Mouse (Mus musculus): Measurements from ENCODE around the gene Rapgef3. TPM values are rescaled to one million over a fixed set of nuclear protein-coding genes. Genes with fewer than 3 reads are reported as not detected.

Rapgef3 gene
- polyA plus RNA-seq, 1 experiment from 2014 or later = 13.3 TPM

DNA sequence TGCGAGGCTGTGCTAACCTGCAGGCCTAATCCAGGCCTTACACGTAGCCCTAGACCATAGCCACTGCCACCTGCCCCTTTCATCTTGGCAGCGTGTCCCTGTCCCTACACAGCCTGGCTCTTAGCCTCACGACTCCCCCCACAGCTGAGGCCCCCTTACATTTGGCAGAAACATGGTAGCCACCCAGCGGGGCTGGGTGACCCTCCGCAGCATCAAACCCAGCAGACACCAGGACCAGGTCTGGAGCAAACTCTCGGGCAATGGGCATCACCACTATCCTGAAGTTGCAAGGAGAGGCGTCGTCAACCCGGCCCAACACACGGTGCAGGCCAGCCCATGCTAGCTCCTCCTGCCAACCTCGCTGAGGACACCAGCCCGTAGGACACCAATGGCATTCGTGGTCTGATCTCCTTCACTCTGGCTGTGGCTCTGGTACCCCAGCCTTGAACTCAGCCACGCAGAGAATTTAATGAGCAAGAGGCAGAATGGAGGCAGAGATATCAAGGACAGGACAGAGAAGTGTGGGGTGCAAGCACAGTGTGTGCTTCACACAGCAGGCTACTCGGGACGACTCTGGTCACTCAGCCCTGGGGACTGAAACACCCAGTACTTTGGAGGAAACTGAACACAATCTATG is 29.0 kb upstream of the Rapgef3 start:
- 95% methylated on average over 17 of the region's 17 CpGs for WGBS
- peaks cover 8% of the 10 kb centered on the region for H3K36me3 ChIP-seq (ENCODE audit: control insufficient read depth, insufficient read depth)
- no peaks in the 10 kb centered on the region for H3K9me3 ChIP-seq (ENCODE audit: control insufficient read depth, low read length)
- H3K4me3 ChIP-seq (replicated peaks; ENCODE audit: low read length) = no peak overlapping the region
- H3K27ac ChIP-seq (ENCODE audit: low read length) = no peak overlapping the region
- H3K27me3 ChIP-seq (replicated peaks; ENCODE audit: control insufficient read depth, insufficient read depth, low read length) = no peaks in the 10 kb centered on the region
- no peak for ATAC-seq
- peaks cover 2% of the 10 kb centered on the region; the same call in 1 of the 2 replicates for H3K4me1 ChIP-seq (replicated peaks; ENCODE audit: control insufficient read depth, insufficient read depth, low read length)
- no peak overlapping the region for H3K4me2 ChIP-seq (ENCODE audit: low read length)
- no peak overlapping the region for H3K9ac ChIP-seq (replicated peaks; ENCODE audit: low read depth, low read length)

DNA sequence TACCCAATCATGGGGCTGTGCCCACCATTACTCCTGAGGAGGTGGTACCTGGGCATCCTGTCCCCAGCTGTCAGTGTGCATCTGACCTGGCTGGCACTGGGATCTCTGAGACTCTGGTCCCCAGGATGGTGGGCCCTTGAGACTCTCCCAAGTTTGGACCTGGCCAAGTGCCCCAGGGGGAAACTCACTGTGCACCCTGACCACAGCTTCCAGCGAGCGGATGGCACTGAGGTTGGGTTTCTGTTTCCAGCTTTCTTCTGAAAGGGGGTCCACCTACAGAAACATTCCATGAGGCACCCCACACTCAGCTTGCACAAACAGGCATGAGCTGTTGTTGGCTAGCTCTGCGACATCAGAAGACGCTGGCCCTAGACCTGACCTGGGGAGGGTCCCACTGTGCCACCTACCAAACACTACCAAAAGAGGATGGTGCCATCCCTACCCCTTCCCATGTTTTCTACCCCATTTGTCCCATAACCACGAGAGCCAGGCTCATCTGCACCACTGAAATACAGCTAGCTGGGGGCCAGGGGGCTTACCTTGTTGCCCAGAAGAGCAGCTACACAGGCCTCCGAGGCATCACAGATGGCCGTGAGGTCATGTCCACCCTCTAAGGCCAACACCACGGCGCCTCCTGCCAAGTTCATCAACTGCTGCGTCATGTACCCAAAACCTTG is 27.9 kb upstream of the Rapgef3 start:
- WGBS = 98% methylated on average over 10 of the region's 10 CpGs
- H3K4me2 ChIP-seq (ENCODE audit: low read length) = no peak overlapping the region
- 0 out of 2 replicates have a peak, but pooled peaks cover 2% of the 10 kb centered on the region for H3K4me1 ChIP-seq (replicated peaks; ENCODE audit: control insufficient read depth, insufficient read depth, low read length)
- no peaks in the 10 kb centered on the region for H3K9me3 ChIP-seq (ENCODE audit: control insufficient read depth, low read length)
- H3K9ac ChIP-seq (replicated peaks; ENCODE audit: low read depth, low read length) = no peak overlapping the region
- H3K27me3 ChIP-seq (replicated peaks; ENCODE audit: control insufficient read depth, insufficient read depth, low read length) = no peaks in the 10 kb centered on the region
- ATAC-seq = no peak
- peaks cover 13% of the 10 kb centered on the region for H3K36me3 ChIP-seq (ENCODE audit: control insufficient read depth, insufficient read depth)
- H3K4me3 ChIP-seq (replicated peaks; ENCODE audit: low read length) = no peak overlapping the region
- H3K27ac ChIP-seq (ENCODE audit: low read length) = no peak overlapping the region

DNA sequence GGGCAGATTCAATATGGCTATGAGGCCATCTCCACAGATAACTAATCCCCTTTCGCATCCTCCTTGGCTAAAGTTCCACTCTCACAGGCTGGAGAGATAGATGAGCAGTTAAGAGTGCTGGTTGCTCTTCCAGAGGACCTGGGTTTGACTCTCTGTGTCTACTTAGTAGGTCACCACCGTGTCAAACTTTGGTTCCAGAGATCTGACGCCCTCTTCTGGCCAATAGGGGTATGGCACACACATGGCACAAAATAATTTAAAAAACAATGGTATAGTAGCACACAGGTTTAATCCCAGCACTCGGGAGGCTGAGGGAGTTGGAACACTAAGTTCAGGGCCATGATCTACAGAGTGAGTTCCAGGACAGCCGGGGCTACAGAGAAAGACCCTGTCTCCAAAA is 26.5 kb upstream of the Rapgef3 start:
- H3K36me3 ChIP-seq (ENCODE audit: control insufficient read depth, insufficient read depth) = peaks cover 12% of the 10 kb centered on the region

DNA sequence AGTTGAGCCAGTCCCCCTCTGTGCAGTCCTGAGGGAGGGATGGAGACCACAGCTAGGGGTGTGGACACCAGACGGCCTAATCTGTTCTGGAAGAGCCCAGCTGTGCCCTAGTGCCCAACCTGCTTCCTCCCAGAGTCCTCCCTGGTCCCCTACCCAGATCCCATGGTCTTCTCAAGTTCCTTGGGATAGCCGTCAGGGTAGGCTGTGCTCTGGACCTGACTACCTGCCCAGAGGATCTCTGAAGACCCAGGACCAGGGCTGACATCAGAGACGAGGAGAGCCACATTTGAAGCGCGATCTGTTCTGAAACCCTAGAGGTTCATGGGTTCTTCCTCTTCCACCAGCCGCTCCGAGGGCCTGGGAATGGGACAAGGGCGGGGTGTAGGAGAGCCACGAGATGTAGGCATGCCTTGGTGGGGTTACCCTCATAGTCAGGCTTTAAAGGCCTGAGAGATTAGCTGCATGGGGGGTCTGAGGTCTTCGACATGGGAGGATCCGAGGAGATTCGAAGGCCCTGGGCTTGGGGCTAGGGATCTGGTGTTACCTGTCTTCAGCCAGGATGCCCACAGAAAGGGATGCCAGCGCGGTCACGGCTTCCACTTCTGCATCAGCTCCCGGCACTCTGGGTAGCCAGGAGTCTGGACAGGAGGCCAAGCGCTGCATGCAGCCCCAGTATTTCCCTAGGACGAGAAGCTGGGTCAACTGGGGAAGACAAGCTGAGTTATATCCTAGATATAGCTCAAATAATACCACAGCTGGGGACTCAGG is 25.8 kb upstream of the Rapgef3 start:
- peaks cover 8% of the 10 kb centered on the region for H3K4me1 ChIP-seq (replicated peaks; ENCODE audit: control insufficient read depth, insufficient read depth, low read length)
- WGBS = 92% methylated on average over 18 of the region's 18 CpGs
- H3K9ac ChIP-seq (replicated peaks; ENCODE audit: low read depth, low read length) = no peak overlapping the region
- no peak overlapping the region for H3K27ac ChIP-seq (ENCODE audit: low read length)
- no peaks in the 10 kb centered on the region for H3K9me3 ChIP-seq (ENCODE audit: control insufficient read depth, low read length)
- H3K27me3 ChIP-seq (replicated peaks; ENCODE audit: control insufficient read depth, insufficient read depth, low read length) = no peaks in the 10 kb centered on the region
- H3K4me2 ChIP-seq (ENCODE audit: low read length) = no peak overlapping the region
- H3K4me3 ChIP-seq (replicated peaks; ENCODE audit: low read length) = no peak overlapping the region
- ATAC-seq = no peak
- peaks cover 11% of the 10 kb centered on the region for H3K36me3 ChIP-seq (ENCODE audit: control insufficient read depth, insufficient read depth)

More for the DNA sequence above, 26.5 kb upstream of the Rapgef3 start:
- Histone ChIP-seq H3K27me3 (replicated peaks; ENCODE audit: control insufficient read depth, insufficient read depth, low read length) (no peaks in the 10 kb centered on the region), H3K27ac (ENCODE audit: low read length) (no peak overlapping the region), H3K4me1 (replicated peaks; ENCODE audit: control insufficient read depth, insufficient read depth, low read length) (0 out of 2 replicates have a peak, but pooled peaks cover 2% of the 10 kb centered on the region), H3K9ac (replicated peaks; ENCODE audit: low read depth, low read length) (no peak overlapping the region), H3K4me2 (ENCODE audit: low read length) (no peak overlapping the region), H3K4me3 (replicated peaks; ENCODE audit: low read length) (no peak overlapping the region), H3K9me3 (ENCODE audit: control insufficient read depth, low read length) (no peaks in the 10 kb centered on the region)
- 73% methylated on average over 5 of the region's 5 CpGs for WGBS
- no peak for ATAC-seq

DNA sequence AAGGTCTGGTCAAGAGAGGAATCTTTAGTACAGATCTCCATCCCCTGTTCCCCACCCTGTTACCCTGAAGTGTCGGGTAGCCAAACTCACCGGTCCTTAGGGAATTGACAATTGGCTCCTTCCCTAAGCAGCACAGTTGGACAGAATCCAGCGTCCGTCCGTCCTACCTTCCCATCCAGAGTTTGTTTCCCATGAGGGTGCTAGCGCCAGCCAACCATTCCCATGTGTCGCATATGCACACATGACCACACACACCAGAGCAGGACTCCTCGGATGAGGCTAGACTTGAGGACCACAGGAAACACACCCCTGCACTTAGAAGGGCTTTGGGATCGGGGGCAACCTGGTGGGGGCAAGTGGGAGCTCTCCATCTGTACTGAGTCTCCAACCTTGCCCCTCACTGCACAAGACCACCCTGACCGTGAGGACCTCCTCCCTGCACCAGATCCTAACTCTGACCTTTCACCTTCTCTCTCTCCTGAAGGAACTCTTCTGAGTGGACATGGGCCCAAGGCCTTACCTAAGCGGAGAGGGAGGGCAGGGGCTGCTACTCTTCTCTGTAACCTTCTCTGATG is 23.4 kb upstream of the Rapgef3 start:
- ATAC-seq = no peak
- H3K9ac ChIP-seq (replicated peaks; ENCODE audit: low read depth, low read length) = no peak overlapping the region
- 85% methylated on average over 11 of the region's 11 CpGs for WGBS
- H3K4me3 ChIP-seq (replicated peaks; ENCODE audit: low read length) = no peak overlapping the region
- H3K9me3 ChIP-seq (ENCODE audit: control insufficient read depth, low read length) = no peaks in the 10 kb centered on the region
- no peaks in the 10 kb centered on the region for H3K27me3 ChIP-seq (replicated peaks; ENCODE audit: control insufficient read depth, insufficient read depth, low read length)
- peaks cover 11% of the 10 kb centered on the region for H3K36me3 ChIP-seq (ENCODE audit: control insufficient read depth, insufficient read depth)
- H3K4me2 ChIP-seq (ENCODE audit: low read length) = no peak overlapping the region
- no peak overlapping the region for H3K27ac ChIP-seq (ENCODE audit: low read length)
- peaks cover 15% of the 10 kb centered on the region for H3K4me1 ChIP-seq (replicated peaks; ENCODE audit: control insufficient read depth, insufficient read depth, low read length)

DNA sequence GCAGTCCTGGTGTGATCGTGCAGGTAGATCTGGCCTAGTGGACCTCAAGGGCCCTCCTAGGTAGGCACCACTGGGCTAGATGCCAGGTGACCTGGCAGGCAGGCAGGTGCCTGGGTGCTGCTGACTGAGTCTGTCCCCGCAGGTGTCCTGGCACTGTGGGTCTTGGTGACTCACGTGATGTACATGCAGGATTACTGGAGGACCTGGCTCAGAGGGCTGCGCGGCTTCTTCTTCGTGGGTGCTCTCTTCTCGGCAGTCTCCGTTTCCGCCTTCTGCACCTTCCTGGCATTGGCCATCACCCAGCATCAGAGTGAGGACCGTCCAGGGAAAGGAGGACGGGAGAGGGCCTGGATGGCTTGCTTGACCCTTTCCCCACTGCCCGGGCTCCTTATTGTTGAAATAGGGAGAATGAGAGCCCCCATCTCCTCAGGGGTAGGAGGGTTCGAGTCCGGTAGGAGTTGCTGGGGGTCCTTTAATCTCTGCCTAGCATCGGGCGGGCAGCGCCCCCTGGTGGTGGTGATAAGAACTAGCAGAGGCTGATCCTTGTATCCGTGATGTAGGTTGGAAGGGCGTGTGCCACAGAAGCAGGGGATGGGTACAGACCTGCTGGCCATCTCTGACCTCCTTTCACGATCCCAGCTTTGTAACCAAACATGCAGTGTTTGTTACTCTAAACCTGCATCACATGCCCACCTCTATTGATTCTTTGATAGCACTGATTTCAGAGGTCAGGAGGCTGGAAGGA is 22.2 kb upstream of the Rapgef3 start:
- no peak for ATAC-seq
- Histone ChIP-seq H3K27ac (ENCODE audit: low read length) (no peak overlapping the region), H3K4me1 (replicated peaks; ENCODE audit: control insufficient read depth, insufficient read depth, low read length) (peaks cover 20% of the 10 kb centered on the region), H3K36me3 (ENCODE audit: control insufficient read depth, insufficient read depth) (peaks cover 11% of the 10 kb centered on the region), H3K4me3 (replicated peaks; ENCODE audit: low read length) (no peak overlapping the region), H3K4me2 (ENCODE audit: low read length) (no peak overlapping the region), H3K27me3 (replicated peaks; ENCODE audit: control insufficient read depth, insufficient read depth, low read length) (no peaks in the 10 kb centered on the region), H3K9me3 (ENCODE audit: control insufficient read depth, low read length) (no peaks in the 10 kb centered on the region), H3K9ac (replicated peaks; ENCODE audit: low read depth, low read length) (no peak overlapping the region)
- WGBS = 55% methylated on average over 20 of the region's 20 CpGs

DNA sequence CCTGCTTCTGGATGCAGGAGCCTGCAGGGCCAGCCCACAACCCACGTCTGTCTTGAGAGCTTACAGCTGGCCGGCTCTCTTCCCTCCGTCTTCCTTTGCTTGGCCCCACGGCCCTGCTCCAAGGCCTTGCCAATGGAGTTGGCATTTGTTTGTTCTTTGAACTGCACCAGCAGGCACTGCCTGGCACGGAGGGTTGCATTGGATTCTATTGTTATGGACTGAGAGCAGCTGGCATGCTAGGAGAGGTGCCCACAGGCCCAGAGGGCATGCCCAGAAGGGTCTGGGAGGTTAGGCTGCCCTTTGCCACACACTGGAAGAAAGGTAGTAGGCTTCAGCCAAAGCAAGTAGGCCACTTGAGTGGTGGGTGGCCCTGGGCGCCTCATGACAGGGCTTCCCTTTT is 21.0 kb upstream of the Rapgef3 start:
- 32% methylated on average over 6 of the region's 6 CpGs for WGBS
- ATAC-seq = peak; percentile 37
- peak overlapping the region; percentile 60 for H3K27ac ChIP-seq (ENCODE audit: low read length)

DNA sequence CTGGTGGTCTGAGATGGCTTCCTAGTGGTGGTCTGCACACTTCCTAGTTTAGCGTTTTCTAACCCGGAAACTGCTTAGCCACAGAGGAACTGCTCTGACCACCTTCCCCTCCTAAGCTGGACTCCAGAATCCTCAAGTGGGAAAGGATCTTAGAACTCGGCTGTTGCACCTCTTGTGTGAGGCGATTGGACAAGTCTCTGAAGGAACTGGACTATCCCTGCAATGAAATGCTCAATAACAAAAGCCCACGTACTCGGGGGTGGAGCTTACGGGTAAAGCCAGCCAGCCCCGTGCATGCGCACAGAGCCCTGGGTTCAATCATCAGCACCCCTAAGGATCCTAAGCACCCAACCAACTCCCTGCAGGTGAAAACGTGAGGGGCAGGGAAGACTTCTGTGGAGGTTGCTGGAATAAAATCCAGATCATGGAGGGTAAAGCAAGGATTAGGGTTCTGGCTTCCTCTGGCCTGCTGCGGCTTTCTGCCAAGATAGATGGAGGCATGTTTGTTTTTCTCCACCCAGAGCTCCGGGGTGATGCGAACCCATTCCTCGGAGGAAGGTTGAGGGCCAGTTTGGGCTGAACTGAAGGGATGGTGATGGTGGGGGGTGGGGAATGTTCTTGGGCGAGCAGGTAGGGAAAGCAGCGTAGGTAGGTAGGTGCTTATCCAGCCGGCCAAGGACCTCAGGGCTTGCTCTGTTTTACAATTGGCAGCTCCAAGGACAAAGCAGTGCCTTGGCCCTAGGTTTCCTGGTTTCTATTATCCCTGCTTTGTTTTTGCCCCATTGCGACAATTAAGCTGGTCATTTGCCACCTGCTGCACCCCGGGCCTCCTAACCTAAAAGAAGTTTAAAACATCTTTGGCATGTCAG is 20.3 kb upstream of the Rapgef3 start:
- H3K4me2 ChIP-seq (ENCODE audit: low read length) = no peak overlapping the region
- no peaks in the 10 kb centered on the region for H3K9me3 ChIP-seq (ENCODE audit: control insufficient read depth, low read length)
- no peak overlapping the region; the same call in 1 of the 2 replicates for H3K9ac ChIP-seq (replicated peaks; ENCODE audit: low read depth, low read length)
- H3K4me3 ChIP-seq (replicated peaks; ENCODE audit: low read length) = no peak overlapping the region
- WGBS = 62% methylated on average over 19 of the region's 19 CpGs
- H3K4me1 ChIP-seq (replicated peaks; ENCODE audit: control insufficient read depth, insufficient read depth, low read length) = peaks cover 23% of the 10 kb centered on the region
- ATAC-seq = no peak
- H3K36me3 ChIP-seq (ENCODE audit: control insufficient read depth, insufficient read depth) = peaks cover 5% of the 10 kb centered on the region
- no peaks in the 10 kb centered on the region for H3K27me3 ChIP-seq (replicated peaks; ENCODE audit: control insufficient read depth, insufficient read depth, low read length)
- H3K27ac ChIP-seq (ENCODE audit: low read length) = peak overlapping the region; percentile 60

More for the DNA sequence above, 21.0 kb upstream of the Rapgef3 start:
- H3K4me2 ChIP-seq (ENCODE audit: low read length) = no peak overlapping the region
- peaks cover 23% of the 10 kb centered on the region for H3K4me1 ChIP-seq (replicated peaks; ENCODE audit: control insufficient read depth, insufficient read depth, low read length)
- H3K4me3 ChIP-seq (replicated peaks; ENCODE audit: low read length) = no peak overlapping the region
- no peaks in the 10 kb centered on the region for H3K27me3 ChIP-seq (replicated peaks; ENCODE audit: control insufficient read depth, insufficient read depth, low read length)
- peaks cover 7% of the 10 kb centered on the region for H3K36me3 ChIP-seq (ENCODE audit: control insufficient read depth, insufficient read depth)
- no peaks in the 10 kb centered on the region for H3K9me3 ChIP-seq (ENCODE audit: control insufficient read depth, low read length)
- H3K9ac ChIP-seq (replicated peaks; ENCODE audit: low read depth, low read length) = no peak overlapping the region; the same call in 1 of the 2 replicates

All from forebrain, embryonic 16.5 days (tissue).